Mouse (Mus musculus) CD8-positive naive resting alpha-beta T cell, adult 57 days (primary cell): ENCODE measurements around the gene Oas1c. TPM values are rescaled to one million over a fixed set of nuclear protein-coding genes. Genes with fewer than 3 reads are reported as not detected.

Experiments
- total RNA-seq: library from RNA; stranded (reverse); gene quantifications from one replicate; pipeline ENCODE4 v1.2.4, GENCODE M21; 2023

Gene Oas1c
- total RNA-seq: 16.8 TPM

GRCm38 (mm10) chr5:120811951-120812819 is at the start of gene Oas1c:
Oas1c (minus strand) TSS chr5:120812514.

DNA sequence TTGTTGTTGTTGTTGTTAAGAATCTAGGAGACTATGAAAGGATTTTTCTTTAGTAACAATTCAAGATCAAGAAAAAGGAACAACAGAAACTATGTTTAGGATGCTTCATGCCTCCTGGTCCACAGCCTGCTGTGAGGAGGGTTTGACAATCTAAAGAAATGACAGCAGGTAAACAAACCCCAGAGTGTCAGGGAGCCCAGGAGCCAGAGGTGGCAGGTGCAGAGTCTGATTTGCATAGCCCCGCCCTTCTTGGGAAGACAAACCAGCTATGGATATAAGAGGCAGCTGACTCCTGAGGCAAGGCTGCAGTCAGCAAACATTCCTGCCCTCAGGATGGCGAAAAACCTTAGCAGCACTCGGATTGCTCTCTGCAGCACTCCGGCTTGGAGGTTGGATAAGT is 48.8 kb upstream of the Oas1c start, which contains the start of gene Oas1h:
Gene Oas1h (plus strand): TSS at position 301 of the 400 bp plus-strand sequence.

DNA sequence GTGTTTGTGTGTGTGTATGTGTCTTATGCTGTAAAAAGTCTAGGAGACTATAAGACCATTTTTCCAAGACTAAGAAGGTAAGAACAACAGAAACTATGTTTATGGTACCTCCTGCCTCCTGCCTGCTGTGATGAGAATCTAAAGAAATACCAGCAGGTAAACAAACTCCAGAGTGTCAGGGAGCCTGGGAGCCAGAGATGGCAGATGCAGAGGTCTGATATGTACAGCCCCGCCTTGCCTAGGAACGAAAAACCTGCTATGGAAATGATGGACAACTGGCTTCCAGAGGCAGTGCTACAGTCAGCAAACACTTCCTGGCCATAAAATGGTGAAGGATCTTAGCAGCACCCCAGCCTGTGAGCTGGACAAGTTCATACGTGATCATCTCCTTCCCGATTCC is 34.8 kb upstream of the Oas1c start, which contains the start of gene Oas1f:
Gene Oas1f (plus strand): TSS at position 301 of the 400 bp plus-strand sequence.

GRCm38 (mm10) chr5:120795480-120796034 is 16.8 kb downstream of the Oas1c start, which contains the start of gene Oas1e:
Oas1e (minus strand) TSS chr5:120795530.

DNA sequence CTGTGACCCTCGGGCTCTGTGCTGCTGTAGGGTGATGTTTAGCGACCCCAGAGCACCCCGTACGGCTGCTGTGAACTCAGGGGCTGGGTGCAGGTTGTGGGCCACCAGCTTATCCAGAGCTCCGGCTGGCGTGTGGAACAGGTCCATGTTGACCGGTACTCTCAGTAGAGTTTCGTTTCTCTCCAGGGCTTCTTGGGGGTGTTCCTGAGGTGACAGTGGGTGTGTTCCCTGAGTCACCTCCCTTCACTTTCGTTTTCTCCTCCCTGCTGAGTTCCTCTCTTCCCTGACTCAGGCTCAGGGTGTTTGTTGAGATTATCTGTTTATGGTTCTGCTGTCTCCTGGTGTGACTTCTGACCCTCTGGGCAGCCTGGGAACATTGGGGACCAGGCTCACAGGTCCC is 34.8 kb downstream of the Oas1c start, which contains the start of gene Oas3:
Gene Oas3 (minus strand): TSS at position 184 of the 400 bp plus-strand sequence.

Other genes starting within 250 kb of the Oas1c start
- gene Tpcn1, start 223.8 kb downstream of the Oas1c start, total RNA-seq: 51.9 TPM
- 1.1 TPM for gene Iqcd, start 223.5 kb downstream of the Oas1c start, total RNA-seq
- 4.3 TPM for gene Rita1, start 199.9 kb downstream of the Oas1c start, total RNA-seq
- 127 TPM for gene Ddx54, start 199.8 kb downstream of the Oas1c start, total RNA-seq
- gene Cfap73, start 178.3 kb downstream of the Oas1c start, total RNA-seq: not detected
- gene Rasal1, start 163.7 kb downstream of the Oas1c start, total RNA-seq: 18.0 TPM
- gene Dtx1, start 100.6 kb downstream of the Oas1c start, total RNA-seq: 280 TPM
- 4.1 TPM for gene Oas2, start 62.7 kb downstream of the Oas1c start, total RNA-seq
- gene Oas3, start 34.9 kb downstream of the Oas1c start, total RNA-seq: 13.6 TPM
- gene Oas1e, start 17.0 kb downstream of the Oas1c start, total RNA-seq: 1.2 TPM
- gene Oas1f, start 34.9 kb upstream of the Oas1c start, total RNA-seq: not detected
- gene Oas1h, start 48.9 kb upstream of the Oas1c start, total RNA-seq: not detected
- not detected for gene Oas1g, start 75.1 kb upstream of the Oas1c start, total RNA-seq
- gene Oas1a, start 95.0 kb upstream of the Oas1c start, total RNA-seq: 2.2 TPM
- not detected for gene Oas1d, start 102.0 kb upstream of the Oas1c start, total RNA-seq
- not detected for gene Rph3a, start 197.6 kb upstream of the Oas1c start, total RNA-seq